Comparison of ENCODE assay signal across 8 mouse cellular contexts in the genomic region with DNA sequence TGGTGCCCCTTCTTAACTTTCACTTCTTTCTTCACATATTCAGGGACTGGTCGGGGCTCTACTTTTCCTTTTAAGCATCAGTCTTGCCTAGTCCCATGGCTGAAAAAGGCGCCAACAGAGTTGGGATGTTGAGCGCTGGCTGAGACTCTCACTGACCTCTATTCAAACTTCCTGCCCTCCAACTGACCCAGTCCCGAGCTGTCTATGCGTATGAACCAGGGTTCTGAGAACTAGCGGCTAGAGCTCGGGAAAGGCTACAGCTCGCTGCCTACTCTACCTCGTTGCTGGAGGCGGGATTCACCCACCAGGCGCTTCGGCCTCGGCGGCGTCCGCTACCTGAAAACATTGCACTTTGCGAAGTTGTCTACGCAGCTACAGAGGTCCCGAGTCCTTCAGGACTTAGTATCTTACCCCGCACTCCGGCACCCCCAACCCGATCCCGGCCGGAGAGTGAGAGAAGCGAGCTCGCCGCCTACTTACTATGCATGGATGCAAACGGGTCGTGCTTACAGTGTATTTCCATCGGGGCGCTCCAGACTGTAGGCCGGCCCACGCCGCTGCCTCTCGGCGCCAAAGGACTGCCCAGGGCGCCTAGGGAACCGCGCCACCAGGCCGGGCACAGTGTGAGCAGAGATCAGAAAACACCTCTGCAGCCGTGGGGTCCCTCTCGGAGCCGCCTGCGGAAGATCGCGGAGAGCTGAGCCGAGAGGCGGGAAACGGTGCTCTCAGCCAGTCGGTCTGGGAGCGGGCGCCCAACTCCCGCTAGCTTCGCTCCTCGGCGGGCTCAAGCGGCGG. TPM values are rescaled to one million over a fixed set of nuclear protein-coding genes. Genes with fewer than 3 reads are reported as not detected.
DNase-seq lines count a peak whose midpoint lies in the region; ATAC-seq lines count a peak whose summit lies in the region.

No protein-coding gene starts in this region.

- H3K9me3 ChIP-seq in hindbrain, embryonic 14.5 days (ENCODE audit: control insufficient read depth, low read length) = no peaks in the 10 kb centered on the region
- H3K9me3 ChIP-seq in midbrain, embryonic 13.5 days = no peaks in the 10 kb centered on the region

- peak overlapping the region; percentile 62 for H3K4me2 ChIP-seq in hindbrain, embryonic 14.5 days (replicated peaks)
- H3K4me2 ChIP-seq in midbrain, embryonic 13.5 days (replicated peaks) = peak overlapping the region; percentile 69

- H3K36me3 ChIP-seq in hindbrain, embryonic 14.5 days (replicated peaks; ENCODE audit: control insufficient read depth, insufficient read depth) = no peaks in the 10 kb centered on the region
- no peaks in the 10 kb centered on the region for H3K36me3 ChIP-seq in midbrain, embryonic 13.5 days

- peaks cover 6% of the 10 kb centered on the region for H3K4me1 ChIP-seq in hindbrain, embryonic 14.5 days (replicated peaks; ENCODE audit: control insufficient read depth, insufficient read depth, low read length)
- H3K4me1 ChIP-seq in midbrain, embryonic 13.5 days (replicated peaks) = peaks cover 30% of the 10 kb centered on the region

- under 1% methylated on average over 58 of the region's 58 CpGs for WGBS in hindbrain, embryonic 14.5 days
- under 1% methylated on average over 57 of the region's 58 CpGs for WGBS in midbrain, embryonic 13.5 days

- H3K9ac ChIP-seq in hindbrain, embryonic 14.5 days = peak overlapping the region; percentile 46; the same call in 1 of the 2 replicates
- H3K9ac ChIP-seq in midbrain, embryonic 13.5 days (replicated peaks) = peak overlapping the region; percentile 67

- ATAC-seq in hindbrain, embryonic 14.5 days (ENCODE audit: low FRiP score) = no peak
- no peak for ATAC-seq in midbrain, embryonic 13.5 days

- peak overlapping the region; percentile 5; the same call in 1 of the 2 replicates for H3K27ac ChIP-seq in hindbrain, embryonic 14.5 days
- peak overlapping the region; percentile 73 for H3K27ac ChIP-seq in midbrain, embryonic 13.5 days

- H3K27me3 ChIP-seq in hindbrain, embryonic 14.5 days (ENCODE audit: control insufficient read depth, insufficient read depth, low read length) = peaks cover 90% of the 10 kb centered on the region
- peaks cover 98% of the 10 kb centered on the region for H3K27me3 ChIP-seq in midbrain, embryonic 13.5 days

- DNase-seq in kidney, adult 18-20 months = peak; percentile 51
- no peak for DNase-seq in kidney, adult 11 months
- peak; percentile 53 for DNase-seq in embryo, embryonic 10.5 days (ENCODE audit: low spot score)
- no peak for DNase-seq in hindbrain, embryonic 14.5 days (ENCODE audit: low spot score)
- no peak for DNase-seq in adrenal gland, adult 8-10 months
- no peak for DNase-seq in thymus, postnatal 0 days (ENCODE audit: low spot score)
- no peak for DNase-seq in urinary bladder, postnatal 25 days (ENCODE audit: low spot score)

- peak overlapping the region; percentile 44 for H3K4me3 ChIP-seq in hindbrain, embryonic 14.5 days (replicated peaks; ENCODE audit: low read length)
- peak overlapping the region; percentile 51 for H3K4me3 ChIP-seq in midbrain, embryonic 13.5 days (replicated peaks)

RNA-seq across cellular contexts. Expression of gene Pax5, which starts 7.2 kb away (rescaled TPM):
- polyA plus RNA-seq in hindbrain, embryonic 14.5 days (2014; fragmentation: Nextera tagmentation; extraction: Ambion mirVana) = 1.8 and 1.9 TPM in 2 replicates
- 9.7 and 10.4 TPM in 2 replicates for polyA plus RNA-seq in midbrain, embryonic 13.5 days (2015; fragmentation: Nextera tagmentation; extraction: Ambion mirVana)
- 1 to 10 TPM in 2 of 4 experiments, under 1 TPM in 2; 0.17 to 1.8 (median 0.79) TPM for total RNA-seq in adrenal gland, adult 8-10 months (2022)
- 0.03 and 0.21 TPM in 2 replicates for polyA plus RNA-seq in thymus, postnatal 0 days (2015; fragmentation: Nextera tagmentation; extraction: Ambion mirVana)

RNA-seq across cellular contexts. Expression of gene Zcchc7, which starts 52.6 kb away (rescaled TPM):
- polyA plus RNA-seq in hindbrain, embryonic 14.5 days (2014; fragmentation: Nextera tagmentation; extraction: Ambion mirVana) = 34.3 and 38.5 TPM in 2 replicates
- 33.4 and 39.1 TPM in 2 replicates for polyA plus RNA-seq in midbrain, embryonic 13.5 days (2015; fragmentation: Nextera tagmentation; extraction: Ambion mirVana)
- 10 to 100 TPM; 37.4 to 78.7 (median 52.4) TPM for total RNA-seq in adrenal gland, adult 8-10 months (2022)
- 49.7 and 65.8 TPM in 2 replicates for polyA plus RNA-seq in thymus, postnatal 0 days (2015; fragmentation: Nextera tagmentation; extraction: Ambion mirVana)

Comparison
In these comparisons a context has a peak if more than half of its experiments do, and no peak if none do; other contexts are left out.
1. DNase-seq: peak in kidney, adult 18-20 months (single experiment) and embryo, embryonic 10.5 days (single experiment); none in kidney, adult 11 months (single experiment), hindbrain, embryonic 14.5 days (single experiment), adrenal gland, adult 8-10 months (single experiment), thymus, postnatal 0 days (single experiment) and urinary bladder, postnatal 25 days (single experiment).